Mouse (Mus musculus) myocyte (in vitro differentiated cells): ENCODE measurements at regions not wholly inside any gene's neighbourhood (a gene's known extent, or its start where the extent isn't known, plus 50 kb on each side); places are given as distances from the start of the nearest gene placed in this dataset.

Source experiments
- CEBPB ChIP-seq: IDR thresholded peaks from 2 replicates; pipeline ENCODE4 v1.6.1; 2011; ENCODE audit warnings: mild to moderate bottlenecking, moderate library complexity; ENCODE audit not compliant: poor library complexity, insufficient read depth, severe bottlenecking
- MAX ChIP-seq: IDR thresholded peaks from one replicate; pipeline ENCODE4 v1.6.1; 2011; ENCODE audit warnings: low read depth, mild to moderate bottlenecking, control low read depth
- POLR2A ChIP-seq: IDR thresholded peaks from one replicate; pipeline ENCODE4 v1.6.1; 2011; ENCODE audit warnings: low read depth, mild to moderate bottlenecking, control low read depth, moderate library complexity; ENCODE audit not compliant: insufficient read length
- POLR2AphosphoS2 ChIP-seq: IDR thresholded peaks from one replicate; pipeline ENCODE4 v1.6.1; 2011; ENCODE audit warnings: low read depth, control low read depth; ENCODE audit not compliant: insufficient read length
- USF1 ChIP-seq: IDR thresholded peaks from one replicate; pipeline ENCODE4 v1.6.1; 2011; ENCODE audit warnings: low read depth, mild to moderate bottlenecking, control low read depth, moderate library complexity

GRCm38 (mm10) chr4:64645141-64645540, 478.8 kb upstream of the Pappa start:
- TF ChIP-seq POLR2A (no peak), MAX (no peak), POLR2AphosphoS2 (no peak), CEBPB (no peak), USF1 (no peak)
